In the genomic region with DNA sequence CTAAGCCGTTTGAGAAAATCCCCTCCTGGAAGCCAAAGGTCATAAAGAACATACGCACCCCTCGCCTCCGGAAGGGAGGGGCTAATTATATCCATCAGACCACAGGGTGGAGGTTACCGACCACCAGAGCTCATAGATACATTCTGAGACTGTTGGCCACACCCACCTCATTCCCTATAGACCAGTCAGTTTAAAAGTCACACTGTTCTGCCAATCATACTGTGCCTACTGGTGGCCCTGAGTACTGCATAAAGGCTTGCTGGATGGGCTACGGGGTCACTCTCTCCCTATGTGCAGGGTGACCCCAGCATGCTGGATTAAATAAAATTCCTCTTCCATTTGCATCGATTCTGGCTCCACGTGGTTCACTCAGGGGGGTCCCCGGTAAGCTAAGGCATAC, we compare ENCODE assay signal across 22 mouse cellular contexts.
DNase-seq lines count a peak whose midpoint lies in the region; ATAC-seq lines count a peak whose summit lies in the region.
"Had no signal": no experiment of that assay in that cellular context is flagged by ENCODE, and none has a peak within 500 bp of the region (broad histone marks: within the 10 kb centered on the region; RNA-seq: fewer than 3 reads in every experiment).

No protein-coding gene starts in this region.

- no peaks in the 10 kb centered on the region for H3K27me3 ChIP-seq in forebrain, embryonic 11.5 days (ENCODE audit: control insufficient read depth, insufficient read depth, low read length)
- H3K27me3 ChIP-seq in forebrain, embryonic 16.5 days (replicated peaks; ENCODE audit: control insufficient read depth, insufficient read depth, low read length): no peaks in the 10 kb centered on the region
- H3K27me3 ChIP-seq in midbrain, embryonic 12.5 days: no peaks in the 10 kb centered on the region
- no peaks in the 10 kb centered on the region for H3K27me3 ChIP-seq in midbrain, embryonic 16.5 days (ENCODE audit: control insufficient read depth, insufficient read depth, low read depth, low read length)
- no peaks in the 10 kb centered on the region for H3K27me3 ChIP-seq in embryonic facial prominence, embryonic 10.5 days (replicated peaks; ENCODE audit: low read depth, poor library complexity, severe bottlenecking)
- no peaks in the 10 kb centered on the region for H3K27me3 ChIP-seq in intestine, embryonic 15.5 days (replicated peaks)
- H3K27me3 ChIP-seq: hindbrain, embryonic 12.5 days had no signal

- H3K27ac ChIP-seq in forebrain, embryonic 11.5 days (ENCODE audit: low read depth, low read length): no peak overlapping the region
- H3K27ac ChIP-seq in forebrain, embryonic 16.5 days (ENCODE audit: low read length): no peak overlapping the region
- no peak overlapping the region for H3K27ac ChIP-seq in midbrain, embryonic 12.5 days (replicated peaks)
- no peak overlapping the region for H3K27ac ChIP-seq in midbrain, embryonic 16.5 days (ENCODE audit: low read length)
- H3K27ac ChIP-seq in embryonic facial prominence, embryonic 10.5 days (replicated peaks): no peak overlapping the region
- H3K27ac ChIP-seq in intestine, embryonic 15.5 days: no peak overlapping the region
- H3K27ac ChIP-seq: heart, embryonic 10.5 days; hindbrain, embryonic 12.5 days had no signal

- ATAC-seq in forebrain, embryonic 11.5 days (replicated peaks; ENCODE audit: low FRiP score): peak; percentile 27; the same call in 1 of the 2 replicates
- no peak for ATAC-seq in forebrain, embryonic 16.5 days
- peak; percentile 52; the same call in 1 of the 2 replicates for ATAC-seq in midbrain, embryonic 12.5 days (ENCODE audit: low FRiP score, low read depth)
- no peak for ATAC-seq in midbrain, embryonic 16.5 days
- no peak for ATAC-seq in intestine, embryonic 15.5 days
- ATAC-seq: CD4-positive, CD25-positive, alpha-beta regulatory T cell, adult 4 months; forebrain, embryonic 14.5 days; hindbrain, embryonic 16.5 days had no signal

- H3K4me1 ChIP-seq in forebrain, embryonic 11.5 days (replicated peaks; ENCODE audit: control insufficient read depth, insufficient read depth, low read length): no peaks in the 10 kb centered on the region
- H3K4me1 ChIP-seq in forebrain, embryonic 16.5 days (replicated peaks; ENCODE audit: control insufficient read depth, insufficient read depth, low read length): no peaks in the 10 kb centered on the region
- H3K4me1 ChIP-seq in midbrain, embryonic 12.5 days: no peaks in the 10 kb centered on the region
- H3K4me1 ChIP-seq in midbrain, embryonic 16.5 days (ENCODE audit: control insufficient read depth, insufficient read depth, low read length): no peaks in the 10 kb centered on the region
- no peaks in the 10 kb centered on the region for H3K4me1 ChIP-seq in embryonic facial prominence, embryonic 10.5 days
- H3K4me1 ChIP-seq in intestine, embryonic 15.5 days (replicated peaks): no peaks in the 10 kb centered on the region
- H3K4me1 ChIP-seq: heart, embryonic 10.5 days; hindbrain, embryonic 12.5 days had no signal

- no peak overlapping the region for H3K9ac ChIP-seq in forebrain, embryonic 11.5 days (ENCODE audit: low read length)
- H3K9ac ChIP-seq in forebrain, embryonic 16.5 days (replicated peaks; ENCODE audit: low read depth, low read length): no peak overlapping the region
- H3K9ac ChIP-seq in midbrain, embryonic 12.5 days (replicated peaks): no peak overlapping the region
- H3K9ac ChIP-seq in midbrain, embryonic 16.5 days (ENCODE audit: low read depth, low read length): no peak overlapping the region
- H3K9ac ChIP-seq in intestine, embryonic 15.5 days: no peak overlapping the region
- H3K9ac ChIP-seq: hindbrain, embryonic 12.5 days had no signal

- no peaks in the 10 kb centered on the region for H3K9me3 ChIP-seq in forebrain, embryonic 11.5 days (ENCODE audit: control insufficient read depth, low read length)
- no peaks in the 10 kb centered on the region for H3K9me3 ChIP-seq in forebrain, embryonic 16.5 days (ENCODE audit: control insufficient read depth, low read length)
- H3K9me3 ChIP-seq in midbrain, embryonic 12.5 days: no peaks in the 10 kb centered on the region
- no peaks in the 10 kb centered on the region for H3K9me3 ChIP-seq in midbrain, embryonic 16.5 days (replicated peaks; ENCODE audit: control insufficient read depth, low read length, poor library complexity, severe bottlenecking)
- no peaks in the 10 kb centered on the region for H3K9me3 ChIP-seq in embryonic facial prominence, embryonic 10.5 days
- no peaks in the 10 kb centered on the region for H3K9me3 ChIP-seq in intestine, embryonic 15.5 days
- H3K9me3 ChIP-seq: heart, embryonic 10.5 days; hindbrain, embryonic 12.5 days had no signal

- no peak overlapping the region for H3K4me2 ChIP-seq in forebrain, embryonic 11.5 days (ENCODE audit: low read depth, low read length, severe bottlenecking)
- H3K4me2 ChIP-seq in forebrain, embryonic 16.5 days (ENCODE audit: low read length): no peak overlapping the region
- H3K4me2 ChIP-seq in midbrain, embryonic 12.5 days (replicated peaks): no peak overlapping the region
- H3K4me2 ChIP-seq in midbrain, embryonic 16.5 days (ENCODE audit: low read length): no peak overlapping the region
- H3K4me2 ChIP-seq in intestine, embryonic 15.5 days (replicated peaks): no peak overlapping the region
- H3K4me2 ChIP-seq: hindbrain, embryonic 12.5 days had no signal

- no peaks in the 10 kb centered on the region for H3K36me3 ChIP-seq in forebrain, embryonic 11.5 days (ENCODE audit: control insufficient read depth, insufficient read depth, low read length)
- no peaks in the 10 kb centered on the region for H3K36me3 ChIP-seq in forebrain, embryonic 16.5 days (ENCODE audit: control insufficient read depth, insufficient read depth)
- no peaks in the 10 kb centered on the region for H3K36me3 ChIP-seq in midbrain, embryonic 12.5 days
- no peaks in the 10 kb centered on the region for H3K36me3 ChIP-seq in midbrain, embryonic 16.5 days (ENCODE audit: control insufficient read depth, insufficient read depth, low read length)
- no peaks in the 10 kb centered on the region for H3K36me3 ChIP-seq in embryonic facial prominence, embryonic 10.5 days (replicated peaks)
- no peaks in the 10 kb centered on the region for H3K36me3 ChIP-seq in intestine, embryonic 15.5 days
- H3K36me3 ChIP-seq: heart, embryonic 10.5 days; hindbrain, embryonic 12.5 days had no signal

- H3K4me3 ChIP-seq in forebrain, embryonic 11.5 days (ENCODE audit: low read depth, low read length): no peak overlapping the region
- no peak overlapping the region for H3K4me3 ChIP-seq in forebrain, embryonic 16.5 days (replicated peaks; ENCODE audit: low read length)
- no peak overlapping the region for H3K4me3 ChIP-seq in midbrain, embryonic 12.5 days
- H3K4me3 ChIP-seq in midbrain, embryonic 16.5 days (ENCODE audit: low read depth, low read length): no peak overlapping the region
- H3K4me3 ChIP-seq in embryonic facial prominence, embryonic 10.5 days: no peak overlapping the region
- no peak overlapping the region for H3K4me3 ChIP-seq in intestine, embryonic 15.5 days (replicated peaks)
- H3K4me3 ChIP-seq: heart, embryonic 10.5 days; hindbrain, embryonic 12.5 days had no signal

- DNase-seq in forebrain, embryonic 11.5 days (ENCODE audit: low spot score): no peak
- DNase-seq in ES-CJ7 (ENCODE audit: low read depth, low spot score): peak; percentile 48
- DNase-seq in embryonic facial prominence, embryonic 10.5 days (ENCODE audit: low spot score): peak; percentile 11
- DNase-seq: adrenal gland, adult 8-10 months; adrenal gland, postnatal 36 days; B cell, adult 2 months; cerebellum, adult 11 months; cerebellum, adult 8-10 months; cerebellum, postnatal 14 days; gastrocnemius, postnatal 36 days; heart, adult 11 months; heart, postnatal 10 days; heart, postnatal 4 days had no signal

- WGBS in forebrain, embryonic 11.5 days: 78% methylated on average over 9 of the region's 9 CpGs
- 82% methylated on average over 9 of the region's 9 CpGs for WGBS in forebrain, embryonic 16.5 days
- 74% methylated on average over 9 of the region's 9 CpGs for WGBS in midbrain, embryonic 12.5 days
- WGBS in midbrain, embryonic 16.5 days: 86% methylated on average over 9 of the region's 9 CpGs
- WGBS in embryonic facial prominence, embryonic 10.5 days: 66% methylated on average over 9 of the region's 9 CpGs
- WGBS in intestine, embryonic 15.5 days: 87% methylated on average over 9 of the region's 9 CpGs

Comparison
In these comparisons a context has a peak if more than half of its experiments do, and no peak if none do; other contexts are left out.
1. ATAC-seq: peak in forebrain, embryonic 11.5 days (single experiment) and midbrain, embryonic 12.5 days (single experiment); none in forebrain, embryonic 16.5 days (single experiment), midbrain, embryonic 16.5 days (single experiment) and intestine, embryonic 15.5 days (single experiment).